Mouse (Mus musculus) heart, embryonic 15.5 days (tissue): ENCODE measurements at regions not wholly inside any gene's neighbourhood (a gene's known extent, or its start where the extent isn't known, plus 50 kb on each side); places are given as distances from the start of the nearest gene placed in this dataset.
"Not testable (repeated sequence)": the region's sequence is repeated elsewhere in the genome, so short reads cannot be mapped to it uniquely, and the experiment has no call there.

Source experiments
- ATAC-seq: fragments of 200-750 bp; cut with Nextera tagmentation; replicated peaks from 2 replicates; pipeline ENCODE4 v1.8.0; 2017; ENCODE audit warnings: low read depth, moderate TSS enrichment; ENCODE audit not compliant: insufficient number of reproducible peaks, insufficient read depth, low FRiP score
- H3K27ac ChIP-seq: fragments of 300-500 bp; sonication (generic); 2 replicates; pipeline ENCODE4 v1.5.1; 2015; ENCODE audit warnings: mild to moderate bottlenecking, inconsistent platforms
- H3K27me3 ChIP-seq: fragments of 300-500 bp; sonication (generic); 2 replicates; pipeline ENCODE4 v1.6.1; 2015; ENCODE audit warnings: inconsistent platforms
- H3K36me3 ChIP-seq: fragments of 300-500 bp; sonication (generic); 2 replicates; pipeline ENCODE4 v1.6.1; 2015; ENCODE audit warnings: mild to moderate bottlenecking, inconsistent platforms
- H3K4me1 ChIP-seq: fragments of 300-500 bp; sonication (generic); replicated peaks from 2 replicates; pipeline ENCODE4 v1.6.1; 2015; ENCODE audit warnings: inconsistent platforms
- H3K4me2 ChIP-seq: fragments of 300-500 bp; sonication (generic); 2 replicates; pipeline ENCODE4 v1.6.1; 2015; ENCODE audit warnings: inconsistent platforms, mild to moderate bottlenecking, moderate library complexity
- H3K4me3 ChIP-seq: fragments of 300-500 bp; sonication (generic); 2 replicates; pipeline ENCODE4 v1.5.1; 2015; ENCODE audit warnings: mild to moderate bottlenecking, inconsistent platforms
- H3K9ac ChIP-seq: fragments of 300-500 bp; sonication (generic); 2 replicates; pipeline ENCODE4 v1.6.1; 2015; ENCODE audit warnings: mild to moderate bottlenecking, inconsistent platforms
- H3K9me3 ChIP-seq: fragments of 300-500 bp; sonication (generic); replicated peaks from 2 replicates; pipeline ENCODE4 v1.6.1; 2016; ENCODE audit warnings: inconsistent platforms
- WGBS: fragments of 180-500 bp; shearing (Covaris S2); methylation state at CpG from one replicate; pipeline ENCODE4 v1.1.7; 2015; ENCODE audit warnings: mixed read lengths; 5-methylcytosine and 5-hydroxymethylcytosine counted together

DNA sequence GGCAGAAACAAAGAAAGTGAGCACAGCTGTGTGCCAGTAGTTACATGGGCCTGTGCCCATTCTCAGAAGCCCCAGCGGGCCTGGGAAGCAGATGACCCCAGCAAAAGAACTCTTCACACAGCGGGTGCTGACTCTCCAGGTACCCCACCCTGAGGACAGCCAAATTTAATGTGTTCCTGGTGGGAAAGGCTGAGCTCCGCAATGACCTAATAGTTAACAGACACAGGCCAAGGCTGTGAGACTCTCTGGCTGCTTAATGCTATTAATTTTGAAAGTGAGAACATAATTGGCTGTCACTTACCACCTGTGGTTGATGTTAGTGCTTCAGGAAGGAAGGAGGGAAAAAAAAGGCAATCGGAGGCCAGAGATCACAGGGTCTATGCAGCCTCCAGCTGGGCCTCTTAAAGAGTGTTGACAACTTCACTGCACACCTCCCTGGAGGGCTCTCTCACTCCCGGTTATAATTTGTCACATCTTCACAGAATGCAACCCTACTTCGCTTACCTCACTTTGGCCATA is 691.5 kb downstream of the Rapgef2 start:
- peak overlapping the region; percentile 50 for H3K4me2 ChIP-seq
- peak; percentile 73; the same call in 1 of the 2 replicates for ATAC-seq
- H3K9me3 ChIP-seq = no peaks in the 10 kb centered on the region
- H3K9ac ChIP-seq = peak overlapping the region; percentile 23; the same call in 1 of the 2 replicates
- peaks cover 12% of the 10 kb centered on the region for H3K4me1 ChIP-seq
- H3K27me3 ChIP-seq = 0 out of 2 replicates have a peak, but pooled peaks cover 5% of the 10 kb centered on the region
- peak overlapping the region; percentile 36; the same call in 1 of the 2 replicates for H3K27ac ChIP-seq
- H3K36me3 ChIP-seq = no peaks in the 10 kb centered on the region
- WGBS = 12% methylated on average over 6 of the region's 6 CpGs
- H3K4me3 ChIP-seq = peak overlapping the region; percentile 22

GRCm38 (mm10) chr3:78594305-78594704 is 692.0 kb downstream of the Rapgef2 start:
- Histone ChIP-seq H3K27ac (peak overlapping the region; percentile 36; the same call in 1 of the 2 replicates), H3K4me1 (peaks cover 12% of the 10 kb centered on the region), H3K9ac (no peak overlapping the region), H3K4me3 (peak overlapping the region; percentile 22; the same call in 1 of the 2 replicates), H3K27me3 (0 out of 2 replicates have a peak, but pooled peaks cover 5% of the 10 kb centered on the region), H3K9me3 (no peaks in the 10 kb centered on the region), H3K36me3 (no peaks in the 10 kb centered on the region), H3K4me2 (peak overlapping the region; percentile 50)
- WGBS = 54% methylated on average over 11 of the region's 11 CpGs
- ATAC-seq = no peak

- WGBS = 69% methylated on average over 1 of the region's 1 CpGs
- H3K4me3 ChIP-seq = no peak overlapping the region
Observed at GRCm38 (mm10) chr3:78586639-78587038, 699.7 kb downstream of the Rapgef2 start.

DNA sequence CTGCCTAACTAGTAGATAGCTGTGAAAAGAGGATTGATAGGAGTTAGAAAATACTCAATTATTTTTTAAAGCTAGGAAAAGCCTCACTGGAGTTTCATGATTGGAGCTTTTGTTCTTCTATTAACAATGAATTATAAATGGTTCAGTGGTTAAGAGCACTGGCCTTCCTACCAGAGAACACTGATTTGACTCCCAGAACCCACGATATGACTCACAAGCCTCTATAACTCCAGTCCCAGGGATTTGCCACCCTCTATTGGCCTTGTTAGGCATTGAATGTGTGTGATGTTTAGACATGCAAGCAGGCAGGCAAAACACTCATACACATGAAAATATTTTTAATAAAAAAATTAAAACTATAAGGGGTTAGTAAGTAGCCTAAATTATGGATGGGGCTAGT is 704.4 kb downstream of the Rapgef2 start:
- 12% methylated on average over 1 of the region's 1 CpGs for WGBS
- H3K4me2 ChIP-seq = no peak overlapping the region
- H3K4me3 ChIP-seq = no peak overlapping the region
- H3K36me3 ChIP-seq = no peaks in the 10 kb centered on the region
- H3K27ac ChIP-seq = no peak overlapping the region
- ATAC-seq = no peak
- H3K9ac ChIP-seq = no peak overlapping the region
- no peaks in the 10 kb centered on the region; the same call in 1 of the 2 replicates for H3K4me1 ChIP-seq
- no peaks in the 10 kb centered on the region for H3K9me3 ChIP-seq
- no peaks in the 10 kb centered on the region for H3K27me3 ChIP-seq

More at GRCm38 (mm10) chr3:78586639-78587038, 699.7 kb downstream of the Rapgef2 start:
- Histone ChIP-seq H3K27me3 (no peaks in the 10 kb centered on the region), H3K36me3 (no peaks in the 10 kb centered on the region), H3K27ac (no peak overlapping the region), H3K4me2 (no peak overlapping the region), H3K9ac (no peak overlapping the region), H3K9me3 (no peaks in the 10 kb centered on the region), H3K4me1 (no peaks in the 10 kb centered on the region)
- ATAC-seq = no peak

DNA sequence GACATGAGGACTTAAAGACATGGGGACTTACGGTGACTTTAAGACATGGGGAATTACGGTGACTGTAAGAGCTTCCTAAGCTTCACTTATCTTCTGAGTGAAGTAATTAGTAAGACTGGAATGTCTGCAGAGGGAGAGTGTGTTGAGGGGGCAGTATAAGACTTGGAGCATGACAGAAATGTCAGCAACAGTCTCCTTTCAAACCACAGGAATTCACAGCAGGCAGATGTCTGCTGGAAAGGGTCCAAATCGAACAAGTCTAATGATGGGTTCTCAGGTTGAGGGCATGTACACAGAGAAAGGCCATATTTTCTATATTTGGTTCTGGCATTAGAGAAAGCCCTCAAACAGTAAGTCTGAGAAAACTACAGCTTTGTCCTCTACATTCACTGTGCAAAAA is 705.2 kb downstream of the Rapgef2 start:
- Histone ChIP-seq H3K9me3 (no peaks in the 10 kb centered on the region), H3K9ac (no peak overlapping the region), H3K4me3 (no peak overlapping the region), H3K27me3 (no peaks in the 10 kb centered on the region), H3K4me1 (no peaks in the 10 kb centered on the region; the same call in 1 of the 2 replicates), H3K27ac (no peak overlapping the region), H3K36me3 (no peaks in the 10 kb centered on the region), H3K4me2 (no peak overlapping the region)
- ATAC-seq = no peak
- WGBS = 23% methylated on average over 3 of the region's 3 CpGs

DNA sequence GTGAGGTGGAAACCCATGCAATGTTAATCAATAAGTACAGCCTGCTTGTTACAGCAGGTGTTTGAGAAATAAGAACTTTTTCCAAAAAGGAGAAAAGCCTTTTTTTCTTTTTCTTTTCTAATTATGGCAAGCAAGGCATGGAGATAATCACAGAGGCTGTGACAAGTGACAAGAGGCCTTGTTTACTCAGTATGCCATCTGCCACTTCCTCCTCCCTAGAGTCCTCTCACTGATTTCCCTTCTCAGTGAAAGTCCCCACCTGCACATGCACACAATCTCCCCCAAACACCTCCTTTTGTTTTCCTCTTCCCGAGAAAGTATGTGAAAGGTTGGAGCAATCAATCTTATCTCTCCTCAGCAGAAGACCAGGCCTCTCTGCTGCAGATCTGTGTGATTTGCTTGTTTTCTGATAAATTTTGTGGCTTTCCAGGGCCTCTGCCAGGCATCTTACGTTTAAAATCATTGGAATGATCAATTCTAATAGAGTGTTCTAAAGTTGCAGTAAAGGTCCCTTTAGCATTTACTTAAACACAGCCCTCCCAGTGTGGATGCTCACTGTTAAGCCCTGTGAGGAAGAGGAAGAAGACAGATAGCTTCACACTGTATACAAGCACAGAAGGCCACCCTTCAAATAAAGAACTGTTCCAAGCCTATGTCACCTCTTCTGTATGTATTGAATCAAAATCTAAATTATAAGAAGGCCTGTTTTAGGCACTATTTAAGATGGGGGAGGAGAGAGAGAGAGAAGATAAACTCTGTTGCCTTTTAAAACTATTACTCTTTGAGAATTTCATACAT is 710.5 kb downstream of the Rapgef2 start:
- Histone ChIP-seq H3K4me2 (no peak overlapping the region), H3K36me3 (no peaks in the 10 kb centered on the region), H3K27me3 (no peaks in the 10 kb centered on the region), H3K4me3 (no peak overlapping the region), H3K9ac (no peak overlapping the region), H3K9me3 (no peaks in the 10 kb centered on the region), H3K27ac (no peak overlapping the region), H3K4me1 (no peaks in the 10 kb centered on the region)
- ATAC-seq = no peak
- whole genome bisulfite sequencing = 18% methylated on average over 2 of the region's 2 CpGs

GRCm38 (mm10) chr3:78574807-78575206 is 711.5 kb downstream of the Rapgef2 start:
- H3K4me1 ChIP-seq = no peaks in the 10 kb centered on the region
- no peak for ATAC-seq
- 67% methylated on average over 3 of the region's 3 CpGs for WGBS
- no peaks in the 10 kb centered on the region for H3K9me3 ChIP-seq
- H3K4me3 ChIP-seq = no peak overlapping the region
- no peaks in the 10 kb centered on the region for H3K27me3 ChIP-seq
- no peak overlapping the region for H3K4me2 ChIP-seq
- no peak overlapping the region for H3K9ac ChIP-seq
- H3K27ac ChIP-seq = no peak overlapping the region
- H3K36me3 ChIP-seq = no peaks in the 10 kb centered on the region

GRCm38 (mm10) chr3:78573299-78573698 is 713.0 kb downstream of the Rapgef2 start:
- Histone ChIP-seq H3K4me1 (no peaks in the 10 kb centered on the region), H3K27me3 (no peaks in the 10 kb centered on the region), H3K4me3 (no peak overlapping the region), H3K36me3 (no peaks in the 10 kb centered on the region), H3K4me2 (no peak overlapping the region), H3K9me3 (no peaks in the 10 kb centered on the region), H3K27ac (no peak overlapping the region), H3K9ac (no peak overlapping the region)
- no peak for ATAC-seq
- WGBS = 73% methylated on average over 6 of the region's 6 CpGs

GRCm38 (mm10) chr3:78564926-78565325 is 721.4 kb downstream of the Rapgef2 start:
- not testable (repeated sequence) for H3K36me3 ChIP-seq, H3K4me1 ChIP-seq, H3K27me3 ChIP-seq, H3K4me2 ChIP-seq, H3K27ac ChIP-seq, H3K4me3 ChIP-seq, ATAC-seq, H3K9ac ChIP-seq, H3K9me3 ChIP-seq
